Mouse (Mus musculus): ENCODE measurements around the gene Llgl1. TPM values are rescaled to one million over a fixed set of nuclear protein-coding genes. Genes with fewer than 3 reads are reported as not detected.

Gene Llgl1
- 23.7 and 28.8 TPM in 2 replicates for total RNA-seq (2021)
- long read RNA-seq, experiment 1, full-length matches to known transcripts, result 13 of 35 reads
- long read RNA-seq, experiment 1, partial matches to known transcripts, result 8 of 35 reads
- long read RNA-seq, experiment 1, other reads (novel, unspliced or antisense), result 14 of 35 reads
- long read RNA-seq, experiment 2, full-length matches to known transcripts, result 12 of 29 reads
- long read RNA-seq, experiment 2, partial matches to known transcripts, result 14 of 29 reads
- long read RNA-seq, experiment 2, other reads (novel, unspliced or antisense), result 3 of 29 reads

- DNase-seq, result peak; percentile 96
These were observed at the start of gene Llgl1 for GRCm38 (mm10) chr11:60699524-60700075. Gene Llgl1, plus strand, starts transcription at chr11:60699723.

GRCm38 (mm10) chr11:60696165-60696564 lies 3.4 kb upstream of the Llgl1 start:
- DNase-seq, result no peak

- no peak for DNase-seq
These were observed 2.0 kb upstream of the Llgl1 start for GRCm38 (mm10) chr11:60697561-60697960.

- peak; percentile 82 for DNase-seq
These were observed 558 bp upstream of the Llgl1 start for GRCm38 (mm10) chr11:60698806-60699523.

- no peak for DNase-seq
These were observed 1.0 kb downstream of the Llgl1 start for GRCm38 (mm10) chr11:60700320-60701185.

- DNase-seq, result no peak
These were observed 2.1 kb downstream of the Llgl1 start for GRCm38 (mm10) chr11:60701611-60702010.

- DNase-seq, result peak; percentile 85
These were observed 3.6 kb downstream of the Llgl1 start for GRCm38 (mm10) chr11:60703131-60703530.

- peak; percentile 3 for DNase-seq
These were observed 4.7 kb downstream of the Llgl1 start for GRCm38 (mm10) chr11:60704023-60704880.

- peak; percentile 2 for DNase-seq
These were observed 5.7 kb downstream of the Llgl1 start for GRCm38 (mm10) chr11:60705255-60705654.

- DNase-seq, result peak; percentile 1
These were observed 6.6 kb downstream of the Llgl1 start for GRCm38 (mm10) chr11:60706076-60706475.

- DNase-seq, result peak; percentile 6
These were observed 7.4 kb downstream of the Llgl1 start for GRCm38 (mm10) chr11:60706696-60707480.

GRCm38 (mm10) chr11:60707672-60708071 lies 8.1 kb downstream of the Llgl1 start:
- peak; percentile 89 for DNase-seq

GRCm38 (mm10) chr11:60708631-60709030 lies 9.1 kb downstream of the Llgl1 start:
- DNase-seq, result peak; percentile 5

- DNase-seq, result peak; percentile 6
These were observed 10.2 kb downstream of the Llgl1 start for GRCm38 (mm10) chr11:60709481-60710465.

GRCm38 (mm10) chr11:60711218-60711617 lies 11.7 kb downstream of the Llgl1 start:
- DNase-seq, result peak; percentile 3

GRCm38 (mm10) chr11:60712040-60712439 lies 12.5 kb downstream of the Llgl1 start:
- DNase-seq, result peak; percentile 4

- peak; percentile 9 for DNase-seq
These were observed 13.2 kb downstream of the Llgl1 start for GRCm38 (mm10) chr11:60712639-60713255.

- DNase-seq, result no peak
These were observed 16.3 kb downstream of the Llgl1 start for GRCm38 (mm10) chr11:60715833-60716232.

- no peak for DNase-seq
These were observed 19.7 kb downstream of the Llgl1 start for GRCm38 (mm10) chr11:60719263-60719662.

Measured in adrenal gland, postnatal 14 days (tissue).